Mouse (Mus musculus): ENCODE results near the gene Mblac2. TPM values are rescaled to one million over a fixed set of nuclear protein-coding genes. Genes with fewer than 3 reads are reported as not detected.
A peak's percentile ranks its signal among the peaks of the same experiment; 100 is the strongest.

Mblac2 gene
- 0.62 TPM for polyA plus RNA-seq (2012; fragmentation: generic; extraction: Trizol)

DNA sequence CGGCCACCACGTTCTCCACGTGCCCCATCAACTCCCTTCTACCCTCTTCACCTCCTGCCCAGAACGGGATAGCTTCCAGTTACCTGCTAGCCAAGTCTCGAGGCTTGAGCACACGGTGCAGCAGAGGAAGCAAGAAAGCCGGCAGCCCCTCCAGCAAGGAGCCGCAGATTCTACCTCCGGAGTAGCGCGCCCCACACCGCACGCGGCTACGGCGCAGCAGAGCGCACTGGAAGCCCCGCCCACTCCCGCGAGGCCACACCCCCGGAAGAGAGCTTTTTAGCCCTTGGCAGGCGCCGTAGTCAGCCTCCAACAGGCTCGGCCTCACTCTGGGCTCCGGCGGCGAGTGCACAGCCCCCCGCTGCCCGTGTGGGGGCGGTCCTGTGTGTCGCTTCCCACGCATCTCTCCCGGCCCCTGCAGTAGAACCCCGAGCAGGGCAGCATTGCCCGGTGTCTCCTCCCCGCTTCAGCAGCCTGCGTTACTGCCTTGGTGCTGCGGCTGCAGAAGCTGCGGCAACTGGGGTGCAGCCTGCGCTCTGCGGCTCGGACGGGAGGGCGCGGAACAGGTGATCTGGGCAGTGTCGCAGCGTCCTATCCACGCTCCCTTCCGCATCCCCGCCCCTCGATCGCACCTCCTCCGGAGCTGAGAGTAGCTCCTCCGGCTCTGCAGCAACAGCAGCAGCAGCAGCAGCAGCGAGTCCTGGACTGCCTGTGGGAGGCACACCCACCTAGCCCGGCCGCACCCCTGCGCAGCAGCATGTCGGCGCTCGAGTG lies at the start of gene Mblac2, which contains the start of gene Polr3g:
Mblac2 (plus strand) TSS at position 567 of the 771 bp plus-strand sequence.
Polr3g (minus strand) TSS at position 239 of the 771 bp plus-strand sequence.
- H3K4me3 ChIP-seq, result peak within 1 kb of the TSS; percentile 59
- peak within 1 kb of the TSS; percentile 75 for H3K4me2 ChIP-seq (ENCODE audit: low read depth)

DNA sequence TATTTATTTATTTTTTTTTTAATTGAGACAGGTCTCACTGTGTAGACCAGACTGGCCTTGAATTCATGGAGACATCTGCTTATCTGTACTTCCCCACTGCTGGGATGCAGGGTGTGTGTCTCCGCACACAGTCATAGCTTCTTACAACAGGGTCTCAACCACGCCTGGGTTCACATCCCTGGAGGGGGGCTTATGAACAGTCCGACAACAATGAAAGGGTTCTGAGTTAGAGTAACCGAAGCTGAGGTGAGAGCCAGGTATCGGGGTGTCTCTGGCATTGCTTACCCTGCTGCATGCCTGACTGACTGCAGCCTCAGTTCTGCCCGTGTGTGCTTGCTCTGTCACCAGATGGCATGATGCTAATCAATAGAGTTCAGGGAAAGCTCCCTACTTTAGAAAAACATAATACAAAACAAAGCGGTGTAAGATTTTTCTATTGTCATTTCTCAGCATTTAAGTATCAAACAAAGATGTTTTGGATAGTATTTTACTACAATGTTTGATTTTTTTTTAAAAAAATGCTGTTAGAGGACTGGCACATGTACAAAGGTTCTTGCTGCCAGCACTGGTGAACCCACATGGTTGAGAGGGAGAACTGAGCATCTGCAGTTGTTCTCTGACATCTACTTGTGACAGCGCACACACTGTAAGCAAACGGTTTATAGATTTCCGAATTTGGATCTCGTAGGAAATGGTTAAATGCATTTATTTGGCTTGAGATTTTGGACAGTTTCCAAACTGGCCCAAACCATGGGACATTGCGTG lies 47.4 kb upstream of the Mblac2 start:
- H3K4me3 ChIP-seq, result no peak overlapping the region
- peaks cover 24% of the 10 kb centered on the region for H3K36me3 ChIP-seq (ENCODE audit: control insufficient read depth, insufficient read depth)
- TF ChIP-seq MYOD1 (IDR thresholded peaks at IDR 0.05; ENCODE audit: control insufficient read depth in 1 of 3, insufficient read length in 2 of 3, low read depth in 2 of 3) (no peak), USF1 (IDR thresholded peaks at IDR 0.05; ENCODE audit: low read depth) (no peak), POLR2AphosphoS2 (IDR thresholded peaks at IDR 0.05; ENCODE audit: insufficient read length, low read depth) (no peak), MYOG (IDR thresholded peaks at IDR 0.05; ENCODE audit: control insufficient read depth in 1 of 3, insufficient read depth in 1 of 3, insufficient read length in 2 of 3, low read depth in 2 of 3) (no peak), REST (IDR thresholded peaks at IDR 0.05; ENCODE audit: insufficient read depth, insufficient read length) (no peak), MAX (IDR thresholded peaks at IDR 0.05; ENCODE audit: low read depth) (no peak), TCF3 (IDR thresholded peaks at IDR 0.05; ENCODE audit: insufficient read length, low read depth) (no peak), CEBPB (IDR thresholded peaks at IDR 0.05; ENCODE audit: insufficient read depth, poor library complexity, severe bottlenecking) (no peak), POLR2A (IDR thresholded peaks at IDR 0.05; ENCODE audit: insufficient read length, low read depth) (no peak), TCF12 (IDR thresholded peaks at IDR 0.05; ENCODE audit: insufficient read depth, poor library complexity, severe bottlenecking) (no peak), E2F4 (IDR thresholded peaks at IDR 0.05; ENCODE audit: insufficient read depth) (no peak)
- H3K27me3 ChIP-seq (ENCODE audit: control insufficient read depth, insufficient read depth, insufficient read length), result no peaks in the 10 kb centered on the region
- H3K4me2 ChIP-seq (ENCODE audit: low read depth), result no peak overlapping the region
- H3ac ChIP-seq (ENCODE audit: control insufficient read depth, insufficient read length), result no peak overlapping the region
- peaks cover 37% of the 10 kb centered on the region for H3K79me2 ChIP-seq (ENCODE audit: control insufficient read depth, insufficient read depth)

More for the DNA sequence above, at the start of gene Mblac2, which contains the start of gene Polr3g:
- TF ChIP-seq POLR2AphosphoS2 (IDR thresholded peaks at IDR 0.05; ENCODE audit: insufficient read length, low read depth) (peak; percentile 50), MAX (IDR thresholded peaks at IDR 0.05; ENCODE audit: low read depth) (no peak), MYOD1 (IDR thresholded peaks at IDR 0.05; ENCODE audit: control insufficient read depth in 1 of 3, insufficient read length in 2 of 3, low read depth in 2 of 3) (peak in 2 of 3 experiments; percentile 74 to 83), CEBPB (IDR thresholded peaks at IDR 0.05; ENCODE audit: insufficient read depth, poor library complexity, severe bottlenecking) (no peak), MYOG (IDR thresholded peaks at IDR 0.05; ENCODE audit: control insufficient read depth in 1 of 3, insufficient read depth in 1 of 3, insufficient read length in 2 of 3, low read depth in 2 of 3) (peak in 2 of 3 experiments; percentile 69 to 71), USF1 (IDR thresholded peaks at IDR 0.05; ENCODE audit: low read depth) (no peak), REST (IDR thresholded peaks at IDR 0.05; ENCODE audit: insufficient read depth, insufficient read length) (no peak), TCF12 (IDR thresholded peaks at IDR 0.05; ENCODE audit: insufficient read depth, poor library complexity, severe bottlenecking) (no peak), POLR2A (IDR thresholded peaks at IDR 0.05; ENCODE audit: insufficient read length, low read depth) (peak; percentile 69), SRF (IDR thresholded peaks at IDR 0.05; ENCODE audit: control insufficient read depth, insufficient read length, low read depth) (peak; percentile 76), TCF3 (IDR thresholded peaks at IDR 0.05; ENCODE audit: insufficient read length, low read depth) (no peak), E2F4 (IDR thresholded peaks at IDR 0.05; ENCODE audit: insufficient read depth) (no peak)
- H3K36me3 ChIP-seq (ENCODE audit: control insufficient read depth, insufficient read depth), result no peaks in the 10 kb centered on the region
- peak within 1 kb of the TSS; percentile 29 for H3ac ChIP-seq (ENCODE audit: control insufficient read depth, insufficient read length)
- H3K79me2 ChIP-seq (ENCODE audit: control insufficient read depth, insufficient read depth), result peaks cover 21% of the 10 kb centered on the region
- no peaks in the 10 kb centered on the region for H3K27me3 ChIP-seq (ENCODE audit: control insufficient read depth, insufficient read depth, insufficient read length)

DNA sequence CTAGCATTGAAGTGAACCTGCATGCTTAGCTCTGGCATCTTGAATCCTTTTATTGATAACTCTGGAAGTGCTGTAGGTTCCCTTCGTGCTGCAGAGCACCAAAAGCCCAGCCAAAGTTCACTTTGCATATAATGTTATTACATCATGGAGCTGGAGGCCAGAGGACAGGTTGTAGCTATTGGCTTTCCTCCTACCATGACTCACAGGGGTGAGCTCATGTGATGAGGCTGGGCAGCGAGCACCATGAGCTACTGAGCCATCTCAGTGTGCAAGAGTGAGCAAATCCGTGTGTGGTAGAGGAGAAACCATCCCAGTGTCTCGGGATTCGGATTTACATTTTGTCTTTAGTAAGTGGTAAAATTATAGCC lies 46.8 kb upstream of the Mblac2 start:
- H3ac ChIP-seq (ENCODE audit: control insufficient read depth, insufficient read length), result no peak overlapping the region
- peaks cover 31% of the 10 kb centered on the region for H3K79me2 ChIP-seq (ENCODE audit: control insufficient read depth, insufficient read depth)
- H3K27me3 ChIP-seq (ENCODE audit: control insufficient read depth, insufficient read depth, insufficient read length), result no peaks in the 10 kb centered on the region
- H3K4me3 ChIP-seq, result no peak overlapping the region
- H3K4me2 ChIP-seq (ENCODE audit: low read depth), result no peak overlapping the region
- TF ChIP-seq USF1 (IDR thresholded peaks at IDR 0.05; ENCODE audit: low read depth) (peak; percentile 2), TCF12 (IDR thresholded peaks at IDR 0.05; ENCODE audit: insufficient read depth, poor library complexity, severe bottlenecking) (no peak)
- H3K36me3 ChIP-seq (ENCODE audit: control insufficient read depth, insufficient read depth), result peaks cover 29% of the 10 kb centered on the region

DNA sequence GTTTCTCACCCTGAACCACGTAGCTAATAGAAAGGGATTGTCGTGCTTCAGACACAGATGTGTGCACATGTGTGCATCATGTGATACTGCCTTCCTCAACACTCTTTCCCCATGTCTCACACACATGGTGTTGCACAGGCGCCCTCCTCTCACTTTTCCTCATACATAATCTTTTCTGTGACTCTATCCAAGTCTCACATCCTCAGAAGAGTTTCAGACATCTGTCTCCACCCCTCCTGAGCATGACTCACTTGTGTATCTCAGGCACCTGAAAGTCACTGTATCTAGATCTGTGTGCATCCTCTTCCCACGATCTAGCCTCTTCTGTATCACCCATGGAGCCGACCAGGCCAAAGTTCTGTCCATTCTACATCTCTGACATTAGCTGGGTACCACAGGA lies 43.4 kb upstream of the Mblac2 start:
- Histone ChIP-seq H3ac (ENCODE audit: control insufficient read depth, insufficient read length) (no peak overlapping the region), H3K36me3 (ENCODE audit: control insufficient read depth, insufficient read depth) (peaks cover 50% of the 10 kb centered on the region), H3K79me2 (ENCODE audit: control insufficient read depth, insufficient read depth) (peaks cover 9% of the 10 kb centered on the region), H3K4me3 (no peak overlapping the region), H3K27me3 (ENCODE audit: control insufficient read depth, insufficient read depth, insufficient read length) (no peaks in the 10 kb centered on the region), H3K4me2 (ENCODE audit: low read depth) (no peak overlapping the region)
- TF ChIP-seq TCF3 (IDR thresholded peaks at IDR 0.05; ENCODE audit: insufficient read length, low read depth), result no peak
- TF ChIP-seq MYOG (IDR thresholded peaks at IDR 0.05; ENCODE audit: control insufficient read depth in 1 of 3, insufficient read depth in 1 of 3, insufficient read length in 2 of 3, low read depth in 2 of 3), result no peak
- no peak for TF ChIP-seq POLR2A (IDR thresholded peaks at IDR 0.05; ENCODE audit: insufficient read length, low read depth)
- TF ChIP-seq SRF (IDR thresholded peaks at IDR 0.05; ENCODE audit: control insufficient read depth, insufficient read length, low read depth), result no peak
- no peak for TF ChIP-seq USF1 (IDR thresholded peaks at IDR 0.05; ENCODE audit: low read depth)
- no peak for TF ChIP-seq REST (IDR thresholded peaks at IDR 0.05; ENCODE audit: insufficient read depth, insufficient read length)
- no peak for TF ChIP-seq POLR2AphosphoS2 (IDR thresholded peaks at IDR 0.05; ENCODE audit: insufficient read length, low read depth)
- no peak for TF ChIP-seq MAX (IDR thresholded peaks at IDR 0.05; ENCODE audit: low read depth)
- no peak for TF ChIP-seq TCF12 (IDR thresholded peaks at IDR 0.05; ENCODE audit: insufficient read depth, poor library complexity, severe bottlenecking)
- no peak for TF ChIP-seq CEBPB (IDR thresholded peaks at IDR 0.05; ENCODE audit: insufficient read depth, poor library complexity, severe bottlenecking)
- TF ChIP-seq E2F4 (IDR thresholded peaks at IDR 0.05; ENCODE audit: insufficient read depth), result no peak
- TF ChIP-seq MYOD1 (IDR thresholded peaks at IDR 0.05; ENCODE audit: control insufficient read depth in 1 of 3, insufficient read length in 2 of 3, low read depth in 2 of 3), result no peak
